9 mouse cellular contexts compared by ENCODE assay signal in the genomic region with DNA sequence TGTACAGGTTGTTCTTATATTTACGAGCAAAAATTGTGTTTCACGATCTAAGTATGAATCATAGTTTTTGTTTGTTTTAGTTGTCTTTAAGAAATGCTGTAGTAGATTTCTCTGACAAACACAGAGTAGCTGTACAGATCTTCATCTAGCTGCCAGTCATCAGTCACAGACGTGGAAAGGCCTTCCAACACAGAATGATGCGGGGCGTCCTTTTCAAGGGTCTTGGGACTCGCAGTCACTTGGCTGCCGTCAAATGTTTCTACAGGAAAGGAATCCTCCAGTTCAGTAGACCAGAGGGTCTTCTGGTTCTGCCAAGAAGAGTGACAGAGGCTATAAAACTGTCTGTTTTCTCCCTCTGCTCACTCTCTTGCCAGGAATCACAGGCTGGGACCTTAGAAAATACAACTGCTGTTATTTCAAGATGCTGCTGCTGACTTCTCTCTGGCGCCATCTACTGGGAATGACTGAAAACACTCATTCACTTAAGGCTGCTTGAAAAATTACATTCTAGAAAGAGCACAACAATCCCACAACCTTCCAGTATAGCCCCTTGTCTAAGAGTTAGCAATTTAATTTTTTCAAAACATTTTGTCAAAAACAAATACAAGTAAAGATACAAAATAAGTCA.
DNase-seq lines count a peak whose midpoint lies in the region; ATAC-seq and TF ChIP-seq lines count a peak whose summit lies in the region.
"Had no signal": no experiment of that assay in that cellular context is flagged by ENCODE, and none has a peak within 500 bp of the region (broad histone marks: within the 10 kb centered on the region; RNA-seq: fewer than 3 reads in every experiment).

No protein-coding gene starts in this region.

- peak; percentile 61 for TF ChIP-seq CTCF in liver, embryonic 14.5 days (IDR thresholded peaks at IDR 0.05; ENCODE audit: low read depth)

- no peak for TF ChIP-seq EP300 in liver, embryonic 14.5 days (IDR thresholded peaks at IDR 0.05; ENCODE audit: low read depth)

- no peak overlapping the region for H3K4me3 ChIP-seq in liver, embryonic 14.5 days (ENCODE audit: insufficient read depth in 1 of 2, low read depth in 2 of 2, low read length in 2 of 2)
- H3K4me3 ChIP-seq: heart, embryonic 15.5 days had no signal

- 63% methylated on average over 8 of the region's 8 CpGs for WGBS in liver, embryonic 14.5 days (ENCODE audit: insufficient replicate concordance)

- no peaks in the 10 kb centered on the region for H3K36me3 ChIP-seq in liver, embryonic 14.5 days (replicated peaks; ENCODE audit: control insufficient read depth, insufficient read depth, low read depth)
- H3K36me3 ChIP-seq: heart, embryonic 15.5 days had no signal

- no peaks in the 10 kb centered on the region for H3K27me3 ChIP-seq in liver, embryonic 14.5 days (ENCODE audit: control insufficient read depth, insufficient read depth, low read length)
- H3K27me3 ChIP-seq: heart, embryonic 15.5 days had no signal

- peak; percentile 79 for DNase-seq in CD4-positive, CD25-positive, alpha-beta regulatory T cell, adult 2 months (ENCODE audit: low read depth, low spot score)
- DNase-seq in T-cell, adult 2 months (ENCODE audit: low spot score): peak; percentile 33
- peak; percentile 25 to 57 for DNase-seq in cerebellum, postnatal 36 days
- DNase-seq in gastrocnemius, postnatal 10 days: peak; percentile 38
- DNase-seq in kidney, postnatal 36 days: peak; percentile 42 to 64
- DNase-seq in liver, embryonic 14.5 days (ENCODE audit: low read depth in 3 of 3, low spot score in 3 of 3): peak; percentile 28
- DNase-seq in retina, adult 2 months (ENCODE audit: low read depth, low spot score): peak; percentile 40

- H3K4me1 ChIP-seq in liver, embryonic 14.5 days (replicated peaks; ENCODE audit: control insufficient read depth in 2 of 2, insufficient read depth in 2 of 2, low read length in 1 of 2): 0 out of 4 replicates have a peak, but pooled peaks cover 0 to 2% of the 10 kb centered on the region in 2 experiments
- H3K4me1 ChIP-seq: heart, embryonic 15.5 days had no signal

- no peak for ATAC-seq in liver, embryonic 14.5 days (ENCODE audit: insufficient read depth)
- ATAC-seq in erythroblast, adult 5-6 weeks (replicated peaks; ENCODE audit: low FRiP score, poor library complexity, severe bottlenecking): no peak

- H3K9me3 ChIP-seq in liver, embryonic 14.5 days (ENCODE audit: control insufficient read depth, low read length): no peaks in the 10 kb centered on the region
- H3K9me3 ChIP-seq: heart, embryonic 15.5 days had no signal

- no peak overlapping the region for H3K9ac ChIP-seq in liver, embryonic 14.5 days (replicated peaks)
- H3K9ac ChIP-seq: heart, embryonic 15.5 days had no signal

- H3K27ac ChIP-seq in liver, embryonic 14.5 days: no peak overlapping the region
- H3K27ac ChIP-seq: heart, embryonic 15.5 days had no signal

- no peak overlapping the region for H3K4me2 ChIP-seq in liver, embryonic 14.5 days (ENCODE audit: low read depth)
- H3K4me2 ChIP-seq: heart, embryonic 15.5 days had no signal

Comparison
In these comparisons a context has a peak if more than half of its experiments do, and no peak if none do; other contexts are left out.
1. DNase-seq: peak in every context shown above with its lines; median percentile 79 in CD4-positive, CD25-positive, alpha-beta regulatory T cell, adult 2 months; 53 in kidney, postnatal 36 days; 41 in cerebellum, postnatal 36 days; 40 in retina, adult 2 months; 38 in gastrocnemius, postnatal 10 days; 33 in T-cell, adult 2 months; 28 in liver, embryonic 14.5 days.